ENCODE assay signal across 9 mouse cellular contexts in genomic region chr9:54981291-54982191, GRCm38 (mm10). TPM values are rescaled to one million over a fixed set of nuclear protein-coding genes. Genes with fewer than 3 reads are reported as not detected.
DNase-seq lines count a peak whose midpoint lies in the region; ATAC-seq and TF ChIP-seq lines count a peak whose summit lies in the region.
"Had no signal": no experiment of that assay in that cellular context is flagged by ENCODE, and none has a peak within 500 bp of the region (broad histone marks: within the 10 kb centered on the region; RNA-seq: fewer than 3 reads in every experiment).

No protein-coding gene starts in this region.

- peak overlapping the region; percentile 59 for H3K9ac ChIP-seq in heart, embryonic 15.5 days

- peak overlapping the region; percentile 99 for H3K4me2 ChIP-seq in heart, embryonic 15.5 days

- H3K27me3 ChIP-seq in heart, embryonic 15.5 days, result peaks cover 64% of the 10 kb centered on the region
- H3K27me3 ChIP-seq in testis, adult 2 months (ENCODE audit: control insufficient read depth, insufficient read depth, low read length), result no peaks in the 10 kb centered on the region

- H3K36me3 ChIP-seq in heart, embryonic 15.5 days, result no peaks in the 10 kb centered on the region
- H3K36me3 ChIP-seq in testis, adult 2 months (ENCODE audit: control insufficient read depth, insufficient read depth, low read length), result no peaks in the 10 kb centered on the region

- no peak for TF ChIP-seq POLR2A in testis, adult 2 months (IDR thresholded peaks at IDR 0.05; ENCODE audit: control insufficient read depth, low read depth, low read length)

- H3K27ac ChIP-seq in heart, embryonic 15.5 days, result no peak overlapping the region
- no peak overlapping the region for H3K27ac ChIP-seq in testis, adult 2 months (ENCODE audit: control insufficient read depth, insufficient read depth, low read depth, low read length)

- peak overlapping the region; percentile 69 for H3K4me3 ChIP-seq in heart, embryonic 15.5 days
- H3K4me3 ChIP-seq in testis, adult 2 months (ENCODE audit: control insufficient read depth, low read depth, low read length), result peak overlapping the region; percentile 89

- H3K4me1 ChIP-seq in heart, embryonic 15.5 days (replicated peaks), result peaks cover 13% of the 10 kb centered on the region
- peaks cover 14% of the 10 kb centered on the region for H3K4me1 ChIP-seq in testis, adult 2 months (ENCODE audit: control insufficient read depth, insufficient read depth, low read length)

- DNase-seq in right cerebral cortex, postnatal 4 days, result peak; percentile 28
- no peak for DNase-seq in right cerebral cortex, adult 18-20 months
- DNase-seq in c-Kit-positive CD71-positive TER-119-positive erythroid progenitor cells, embryonic 14.5 days (ENCODE audit: low spot score), result peak; percentile 22
- peak; percentile 66 to 77 for DNase-seq in kidney, postnatal 4 days
- no peak for DNase-seq in left cerebral cortex, adult 9 months (ENCODE audit: low spot score in 2 of 2)

- TF ChIP-seq CTCF in testis, adult 2 months (IDR thresholded peaks at IDR 0.05; ENCODE audit: control insufficient read depth, insufficient read depth, insufficient replicate concordance, low read depth, low read length), result no peak

- no peaks in the 10 kb centered on the region for H3K9me3 ChIP-seq in heart, embryonic 15.5 days (replicated peaks)

- ATAC-seq in heart, embryonic 15.5 days (replicated peaks; ENCODE audit: insufficient number of reproducible peaks, insufficient read depth, low FRiP score, low read depth), result peak; percentile 39; the same call in 1 of the 2 replicates
- peak; percentile 70; the same call in 1 of the 2 replicates for ATAC-seq in megakaryocyte-erythroid progenitor cell, adult 5-6 weeks (replicated peaks; ENCODE audit: low FRiP score, low TSS enrichment, poor library complexity, severe bottlenecking)

- WGBS in heart, embryonic 15.5 days, result under 1% methylated on average over 83 of the region's 85 CpGs

RNA-seq across cellular contexts. Expression of gene Chrna5, which starts 0.9 kb away (rescaled TPM):
- 0.14 and 0.27 TPM in 2 replicates for polyA plus RNA-seq in heart, embryonic 15.5 days (2015; fragmentation: Nextera tagmentation; extraction: Ambion mirVana)
- total RNA-seq in megakaryocyte-erythroid progenitor cell, adult 5-6 weeks (2014; fragmentation: Nextera tagmentation), result not detected in 2 replicates
- total RNA-seq in megakaryocyte-erythroid progenitor cell, adult 5-6 weeks (2017), result not detected in 2 replicates
- polyA plus RNA-seq in testis, adult 2 months (2012; rRNA removed), result 6.7 and 9.2 TPM in 2 replicates
- total RNA-seq: gastrocnemius, postnatal 36 days had no signal

RNA-seq across cellular contexts. Expression of gene AY074887, which starts 30.7 kb away (rescaled TPM):
- 0.62 and 0.87 TPM in 2 replicates for polyA plus RNA-seq in heart, embryonic 15.5 days (2015; fragmentation: Nextera tagmentation; extraction: Ambion mirVana)
- total RNA-seq in megakaryocyte-erythroid progenitor cell, adult 5-6 weeks (2014; fragmentation: Nextera tagmentation), result not detected in 2 replicates
- not detected in 2 replicates for total RNA-seq in megakaryocyte-erythroid progenitor cell, adult 5-6 weeks (2017)
- polyA plus RNA-seq in testis, adult 2 months (2012; rRNA removed), result 0.25 TPM in 1 of 2 replicates, not detected in the other
- total RNA-seq: gastrocnemius, postnatal 36 days had no signal

RNA-seq across cellular contexts. Expression of gene Psma4, which starts 31.0 kb away (rescaled TPM):
- polyA plus RNA-seq in heart, embryonic 15.5 days (2015; fragmentation: Nextera tagmentation; extraction: Ambion mirVana), result 201 and 205 TPM in 2 replicates
- 219 and 238 TPM in 2 replicates for total RNA-seq in megakaryocyte-erythroid progenitor cell, adult 5-6 weeks (2014; fragmentation: Nextera tagmentation)
- total RNA-seq in megakaryocyte-erythroid progenitor cell, adult 5-6 weeks (2017), result 449 and 459 TPM in 2 replicates
- polyA plus RNA-seq in testis, adult 2 months (2012; rRNA removed), result 56.6 and 80.4 TPM in 2 replicates

RNA-seq across cellular contexts. Expression of gene Chrna3, which starts 44.8 kb away (rescaled TPM):
- 0.05 and 1.1 TPM in 2 replicates for polyA plus RNA-seq in heart, embryonic 15.5 days (2015; fragmentation: Nextera tagmentation; extraction: Ambion mirVana)
- total RNA-seq in megakaryocyte-erythroid progenitor cell, adult 5-6 weeks (2014; fragmentation: Nextera tagmentation), result not detected in 2 replicates
- not detected in 2 replicates for total RNA-seq in megakaryocyte-erythroid progenitor cell, adult 5-6 weeks (2017)
- polyA plus RNA-seq in testis, adult 2 months (2012; rRNA removed), result 0.05 and 0.06 TPM in 2 replicates
- total RNA-seq: gastrocnemius, postnatal 36 days had no signal

Comparison
In these comparisons a context has a peak if more than half of its experiments do, and no peak if none do; other contexts are left out.
1. DNase-seq: peak in right cerebral cortex, postnatal 4 days (single experiment), c-Kit-positive CD71-positive TER-119-positive erythroid progenitor cells, embryonic 14.5 days (single experiment) and kidney, postnatal 4 days (2 of 2); none in right cerebral cortex, adult 18-20 months (single experiment) and left cerebral cortex, adult 9 months (0 of 2).